Mouse (Mus musculus): ENCODE measurements around the gene Ilf2.

DNA sequence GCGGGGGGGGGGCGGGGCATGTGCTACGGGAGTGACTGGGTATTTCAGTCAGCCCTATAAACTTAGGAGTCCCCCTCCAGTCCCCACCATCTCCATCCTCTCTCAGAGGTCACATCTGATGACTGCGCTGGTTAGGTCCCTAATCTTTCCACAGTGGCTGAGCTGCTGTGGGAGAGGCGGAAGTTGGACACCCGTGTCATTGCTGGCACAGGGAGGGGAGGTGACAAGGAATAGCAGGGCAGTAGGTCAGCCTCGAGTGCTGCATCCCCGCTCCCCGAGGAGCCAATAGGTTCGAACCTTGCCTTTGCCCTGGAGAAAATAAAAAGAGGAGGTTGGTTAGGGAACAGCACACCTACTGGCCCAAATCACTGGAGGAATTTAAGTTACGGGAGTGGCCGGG, 25.1 kb upstream of the Ilf2 start:
- no peak for TF ChIP-seq POLR2AphosphoS2 (IDR thresholded peaks at IDR 0.05; ENCODE audit: insufficient read length, low read depth)
- TF ChIP-seq MYOG (IDR thresholded peaks at IDR 0.05; ENCODE audit: control insufficient read depth in 1 of 3, insufficient read depth in 1 of 3, insufficient read length in 2 of 3, low read depth in 2 of 3) = no peak
- no peak for TF ChIP-seq POLR2A (IDR thresholded peaks at IDR 0.05; ENCODE audit: insufficient read length, low read depth)
- no peak for TF ChIP-seq MAX (IDR thresholded peaks at IDR 0.05; ENCODE audit: low read depth)
- no peak for TF ChIP-seq SRF (IDR thresholded peaks at IDR 0.05; ENCODE audit: control insufficient read depth, insufficient read length, low read depth)
- TF ChIP-seq TCF12 (IDR thresholded peaks at IDR 0.05; ENCODE audit: insufficient read depth, poor library complexity, severe bottlenecking) = no peak
- TF ChIP-seq E2F4 (IDR thresholded peaks at IDR 0.05; ENCODE audit: insufficient read depth) = no peak
- no peak for TF ChIP-seq REST (IDR thresholded peaks at IDR 0.05; ENCODE audit: insufficient read depth, insufficient read length)
- TF ChIP-seq USF1 (IDR thresholded peaks at IDR 0.05; ENCODE audit: low read depth) = no peak
- no peak for TF ChIP-seq TCF3 (IDR thresholded peaks at IDR 0.05; ENCODE audit: insufficient read length, low read depth)
- no peak for TF ChIP-seq MYOD1 (IDR thresholded peaks at IDR 0.05; ENCODE audit: control insufficient read depth in 1 of 3, insufficient read length in 2 of 3, low read depth in 2 of 3)
- TF ChIP-seq CEBPB (IDR thresholded peaks at IDR 0.05; ENCODE audit: insufficient read depth, poor library complexity, severe bottlenecking) = no peak
